ENCODE assay signal across 8 mouse cellular contexts in genomic region chr17:57105181-57106034, GRCm38 (mm10). TPM values are rescaled to one million over a fixed set of nuclear protein-coding genes. Genes with fewer than 3 reads are reported as not detected.
A peak's percentile ranks its signal among the peaks of the same experiment; 100 is the strongest.
DNase-seq lines count a peak whose midpoint lies in the region; ATAC-seq and TF ChIP-seq lines count a peak whose summit lies in the region.

Gene Tnfsf9, plus strand, starts transcription at chr17:57105325.

- 0 out of 2 replicates have a peak, but pooled peaks cover 5% of the 10 kb centered on the region for H3K4me1 ChIP-seq in forebrain, postnatal 0 days (ENCODE audit: insufficient read depth)
- H3K4me1 ChIP-seq in intestine, embryonic 14.5 days (replicated peaks; ENCODE audit: control insufficient read depth, insufficient read depth, low read length) = peaks cover 17% of the 10 kb centered on the region
- H3K4me1 ChIP-seq in lung, embryonic 15.5 days = peaks cover 31% of the 10 kb centered on the region
- H3K4me1 ChIP-seq in olfactory bulb, adult 2 months (ENCODE audit: control insufficient read depth, insufficient read depth, low read length) = peaks cover 2% of the 10 kb centered on the region; the same call in 1 of the 2 replicates

- H3K27me3 ChIP-seq in forebrain, postnatal 0 days (ENCODE audit: insufficient read depth, low read length) = no peaks in the 10 kb centered on the region
- H3K27me3 ChIP-seq in intestine, embryonic 14.5 days (replicated peaks; ENCODE audit: control insufficient read depth, insufficient read depth, low read length) = no peaks in the 10 kb centered on the region
- H3K27me3 ChIP-seq in lung, embryonic 15.5 days = no peaks in the 10 kb centered on the region

- H3K27ac ChIP-seq in forebrain, postnatal 0 days (ENCODE audit: low read depth, low read length) = peak within 1 kb of the TSS; percentile 52; the same call in 1 of the 2 replicates
- H3K27ac ChIP-seq in intestine, embryonic 14.5 days (ENCODE audit: low read depth) = peak within 1 kb of the TSS; percentile 57; the same call in 1 of the 2 replicates
- H3K27ac ChIP-seq in lung, embryonic 15.5 days = peak within 1 kb of the TSS; percentile 67
- H3K27ac ChIP-seq in olfactory bulb, adult 2 months (ENCODE audit: insufficient read depth, low read depth, low read length) = no peak within 1 kb of the TSS

- H3K4me3 ChIP-seq in forebrain, postnatal 0 days (ENCODE audit: low read depth, low read length) = peak within 1 kb of the TSS; percentile 74
- peak within 1 kb of the TSS; percentile 63 for H3K4me3 ChIP-seq in intestine, embryonic 14.5 days (ENCODE audit: low read depth, low read length)
- H3K4me3 ChIP-seq in lung, embryonic 15.5 days = peak within 1 kb of the TSS; percentile 53
- H3K4me3 ChIP-seq in olfactory bulb, adult 2 months (ENCODE audit: insufficient read depth, low read depth, low read length) = peak within 1 kb of the TSS; percentile 80

- H3K4me2 ChIP-seq in forebrain, postnatal 0 days (ENCODE audit: low read depth) = peak within 1 kb of the TSS; percentile 76
- peak within 1 kb of the TSS; percentile 60 for H3K4me2 ChIP-seq in intestine, embryonic 14.5 days (ENCODE audit: low read length)
- peak within 1 kb of the TSS; percentile 90 for H3K4me2 ChIP-seq in lung, embryonic 15.5 days

- TF ChIP-seq CTCF in forebrain, postnatal 0 days (IDR thresholded peaks at IDR 0.05; ENCODE audit: low read depth) = no peak
- no peak for TF ChIP-seq CTCF in olfactory bulb, adult 2 months (IDR thresholded peaks at IDR 0.05; ENCODE audit: insufficient read depth, low read depth, low read length)

- H3K9me3 ChIP-seq in forebrain, postnatal 0 days (ENCODE audit: low read length) = no peaks in the 10 kb centered on the region
- no peaks in the 10 kb centered on the region for H3K9me3 ChIP-seq in intestine, embryonic 14.5 days (ENCODE audit: control insufficient read depth, low read length)
- no peaks in the 10 kb centered on the region for H3K9me3 ChIP-seq in lung, embryonic 15.5 days

- H3K9ac ChIP-seq in forebrain, postnatal 0 days = peak within 1 kb of the TSS; percentile 72
- peak within 1 kb of the TSS; percentile 59 for H3K9ac ChIP-seq in intestine, embryonic 14.5 days (ENCODE audit: low read length)
- peak within 1 kb of the TSS; percentile 58 for H3K9ac ChIP-seq in lung, embryonic 15.5 days

- peak; percentile 80 for ATAC-seq in forebrain, postnatal 0 days
- ATAC-seq in intestine, embryonic 14.5 days (replicated peaks; ENCODE audit: low FRiP score, low TSS enrichment, low read depth) = peak; percentile 79
- peak; percentile 78 for ATAC-seq in lung, embryonic 15.5 days (ENCODE audit: borderline replicate concordance, extremely low read depth, low FRiP score, low TSS enrichment)

- TF ChIP-seq POLR2A in olfactory bulb, adult 2 months (IDR thresholded peaks at IDR 0.05; ENCODE audit: insufficient read depth, low read depth, low read length) = no peak

- H3K36me3 ChIP-seq in forebrain, postnatal 0 days (ENCODE audit: insufficient read depth) = no peaks in the 10 kb centered on the region; the same call in 1 of the 2 replicates
- no peaks in the 10 kb centered on the region for H3K36me3 ChIP-seq in intestine, embryonic 14.5 days (ENCODE audit: control insufficient read depth, insufficient read depth, low read length)
- no peaks in the 10 kb centered on the region for H3K36me3 ChIP-seq in lung, embryonic 15.5 days

- DNase-seq in 3134 (ENCODE audit: extremely low read depth, insufficient read length, low spot score) = peak; percentile 79
- DNase-seq in B cell, adult 2 months = peak; percentile 21 to 30
- DNase-seq in cerebellum, adult 11-12 months = peak; percentile 52
- DNase-seq in forebrain, postnatal 0 days = peak; percentile 65
- DNase-seq in intestine, embryonic 14.5 days (ENCODE audit: low spot score) = peak; percentile 87
- no peak for DNase-seq in natural killer cell, adult 2 months (ENCODE audit: low spot score in 2 of 2)

- WGBS in forebrain, postnatal 0 days = 2% methylated on average over 56 of the region's 61 CpGs
- under 1% methylated on average over 53 of the region's 61 CpGs for WGBS in intestine, embryonic 14.5 days
- WGBS in lung, embryonic 15.5 days = under 1% methylated on average over 55 of the region's 61 CpGs
- WGBS in olfactory bulb, adult 2 months = under 1% methylated on average over 55 of the region's 61 CpGs

RNA-seq across cellular contexts. Expression of gene Tnfsf9, which starts in this region (rescaled TPM):
- total RNA-seq in forebrain, postnatal 0 days (2014; rRNA removed) = 2.1 and 3.5 TPM in 2 replicates
- polyA plus RNA-seq in forebrain, postnatal 0 days (2015; fragmentation: Nextera tagmentation; extraction: Ambion mirVana) = 3.4 and 4.1 TPM in 2 replicates
- polyA plus RNA-seq in intestine, embryonic 14.5 days (2014; fragmentation: Nextera tagmentation; extraction: Ambion mirVana) = 10.4 and 10.8 TPM in 2 replicates
- polyA plus RNA-seq in lung, embryonic 15.5 days (2015; fragmentation: Nextera tagmentation; extraction: Ambion mirVana) = 8.6 and 10.4 TPM in 2 replicates
- not detected in 2 replicates for polyA plus RNA-seq in olfactory bulb, adult 2 months (2012; ENCODE audit: insufficient read depth, insufficient read length, low replicate concordance, missing spikeins)

Comparison
In these comparisons a context has a peak if more than half of its experiments do, and no peak if none do; other contexts are left out.
1. DNase-seq: peak in 3134 (single experiment), B cell, adult 2 months (2 of 2), cerebellum, adult 11-12 months (single experiment), forebrain, postnatal 0 days (single experiment) and intestine, embryonic 14.5 days (single experiment); none in natural killer cell, adult 2 months (0 of 2).
2. Peak in every context shown above with its lines, with median percentiles within 50 percentile points of each other: ATAC-seq, H3K4me2 ChIP-seq, H3K4me3 ChIP-seq and H3K9ac ChIP-seq.